Mouse (Mus musculus) spleen, adult 2 months (tissue): ENCODE data around the gene Krt8. TPM values are rescaled to one million over a fixed set of nuclear protein-coding genes. Genes with fewer than 3 reads are reported as not detected.

Source experiments
- DNase-seq, 2 experiments: peaks; one replicate each; pipeline versions ENCODE4 v3.0.0 to v3.0.0-alpha.2; 2012 to 2021; ENCODE audit warnings: low spot score in 2 of 2, low read depth in 1 of 2
- H3K27ac ChIP-seq: fragments of 200-500 bp; 2 replicates; pipeline ENCODE4 v1.5.1; 2012; ENCODE audit warnings: low read length, inconsistent platforms; ENCODE audit not compliant: insufficient read depth
- H3K27me3 ChIP-seq: fragments of 200-500 bp; 2 replicates; pipeline ENCODE4 v1.6.1; 2012; ENCODE audit warnings: mild to moderate bottlenecking, moderate library complexity, low read length, inconsistent platforms; ENCODE audit not compliant: control insufficient read depth, insufficient read depth
- H3K36me3 ChIP-seq: fragments of 200-500 bp; 2 replicates; pipeline ENCODE4 v1.6.1; 2012; ENCODE audit warnings: mild to moderate bottlenecking, low read length, inconsistent platforms; ENCODE audit not compliant: control insufficient read depth, insufficient read depth
- H3K4me1 ChIP-seq: fragments of 200-500 bp; 2 replicates; pipeline ENCODE4 v1.6.1; 2011; ENCODE audit warnings: inconsistent platforms; ENCODE audit not compliant: control insufficient read depth, insufficient read depth, insufficient read length
- H3K4me3 ChIP-seq: fragments of 200-500 bp; 2 replicates; pipeline ENCODE4 v1.5.1; 2011; ENCODE audit warnings: mild to moderate bottlenecking, inconsistent platforms; ENCODE audit not compliant: insufficient read depth, insufficient read length; ENCODE audit errors: extremely low read depth
- CTCF ChIP-seq: fragments of 200-500 bp; IDR thresholded peaks from 2 replicates; pipeline ENCODE4 v1.5.1; 2011; ENCODE audit warnings: mild to moderate bottlenecking, inconsistent platforms; ENCODE audit not compliant: insufficient read depth, insufficient read length, insufficient replicate concordance; ENCODE audit errors: extremely low read depth
- POLR2A ChIP-seq: fragments of 200-500 bp; IDR thresholded peaks from 2 replicates; pipeline ENCODE4 v1.6.1; 2011; ENCODE audit warnings: low read depth, low read length, inconsistent platforms
- WGBS: fragments of 180-500 bp; shearing (Covaris S2); methylation state at CpG from one replicate; pipeline ENCODE4 v1.1.7; 2018; 5-methylcytosine and 5-hydroxymethylcytosine counted together
- polyA plus RNA-seq: library from polyadenylated mRNA; depleted of rRNA; stranded (reverse); fragments of >200 nt; gene quantifications from 2 replicates; pipeline ENCODE4 v1.2.3, GENCODE M21; 2012

Gene Krt8
- polyA plus RNA-seq, 1 experiment, result 2.2 TPM

DNA sequence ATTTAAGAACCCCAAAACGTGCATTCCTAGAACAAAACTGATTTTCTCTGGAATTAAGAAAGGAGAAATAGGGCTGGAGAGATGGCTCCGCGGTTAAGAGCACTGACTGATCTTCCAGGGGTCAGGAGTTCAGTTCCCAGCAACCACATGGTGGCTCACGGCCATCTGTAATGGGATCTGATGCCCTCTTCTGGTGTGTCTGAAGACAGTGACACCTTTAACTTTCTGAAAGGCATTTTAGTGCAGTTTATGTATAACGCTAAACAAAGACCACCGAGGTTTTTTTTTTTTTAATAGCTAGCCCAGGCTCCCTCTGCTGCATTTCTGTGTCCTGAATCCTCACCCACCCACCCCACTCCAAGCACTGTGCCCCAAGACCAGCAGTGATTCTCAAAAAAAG, 19.5 kb downstream of the Krt8 start:
- no peak for DNase-seq
- TF ChIP-seq POLR2A (no peak), CTCF (no peak)
- Histone ChIP-seq H3K27ac (no peak overlapping the region), H3K4me1 (no peaks in the 10 kb centered on the region; the same call in 1 of the 2 replicates), H3K27me3 (no peaks in the 10 kb centered on the region), H3K36me3 (no peaks in the 10 kb centered on the region), H3K4me3 (no peak overlapping the region)
- 9% methylated on average over 6 of the region's 6 CpGs for WGBS

- peak; percentile 69 to 72 for DNase-seq
- no peaks in the 10 kb centered on the region for H3K27me3 ChIP-seq
- no peak overlapping the region; the same call in 1 of the 2 replicates for H3K4me3 ChIP-seq
- no peak for TF ChIP-seq POLR2A
- peak; percentile 79; the same call in 1 of the 2 replicates for TF ChIP-seq CTCF
- no peaks in the 10 kb centered on the region for H3K36me3 ChIP-seq
- WGBS, result 4% methylated on average over 15 of the region's 15 CpGs
- no peaks in the 10 kb centered on the region; the same call in 1 of the 2 replicates for H3K4me1 ChIP-seq
- H3K27ac ChIP-seq, result peak overlapping the region; percentile 12; the same call in 1 of the 2 replicates
Observed at GRCm38 (mm10) chr15:101983949-101984601, 20.2 kb downstream of the Krt8 start.

GRCm38 (mm10) chr15:101983315-101983948, 20.9 kb downstream of the Krt8 start:
- Histone ChIP-seq H3K4me1 (no peaks in the 10 kb centered on the region; the same call in 1 of the 2 replicates), H3K27ac (0 out of 2 replicates have a peak overlapping the region, but pooled peaks have one; percentile 12), H3K36me3 (no peaks in the 10 kb centered on the region), H3K27me3 (no peaks in the 10 kb centered on the region), H3K4me3 (no peak overlapping the region)
- no peak for DNase-seq
- 76% methylated on average over 13 of the region's 13 CpGs for WGBS
- no peak for TF ChIP-seq POLR2A
- no peak for TF ChIP-seq CTCF

GRCm38 (mm10) chr15:101980849-101981248, 23.4 kb downstream of the Krt8 start:
- no peak overlapping the region for H3K4me3 ChIP-seq
- 75% methylated on average over 6 of the region's 6 CpGs for WGBS

DNA sequence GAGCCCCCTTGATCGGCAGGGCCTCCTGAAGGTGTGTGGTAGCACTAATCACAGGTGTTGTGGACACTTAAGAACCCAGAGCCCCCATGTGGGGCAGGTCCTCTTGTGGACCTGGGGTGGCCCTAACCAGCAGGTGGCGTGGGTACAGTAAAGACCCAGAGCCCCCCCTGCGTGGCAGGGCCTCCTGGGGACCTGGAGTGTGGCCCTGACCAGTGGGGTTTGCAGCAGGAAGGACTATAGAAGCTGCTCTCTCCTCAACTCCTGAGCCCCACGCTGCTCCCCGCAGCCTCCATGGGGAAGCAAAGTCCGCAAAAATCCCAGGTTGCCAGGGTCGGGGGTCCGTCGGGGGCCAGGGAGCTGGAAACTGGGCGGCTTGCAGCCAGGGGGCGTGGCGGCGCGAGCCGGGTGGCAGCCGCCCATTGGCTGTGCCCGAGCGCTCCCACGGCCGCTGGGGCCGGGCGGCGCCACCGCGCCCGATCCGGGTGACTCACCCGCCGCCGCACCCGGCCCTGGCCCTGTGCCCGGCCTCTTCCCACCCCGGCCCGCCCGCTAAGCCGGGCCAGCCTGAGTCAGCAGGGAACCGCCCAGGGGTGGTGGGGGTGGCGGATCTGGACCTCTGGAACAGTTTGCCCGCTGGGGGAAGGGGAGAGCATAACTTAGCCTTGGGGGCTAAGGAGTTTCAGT, 27.1 kb downstream of the Krt8 start:
- DNase-seq, result peak in 1 of 2 experiments; percentile 41
- Histone ChIP-seq H3K36me3 (no peaks in the 10 kb centered on the region), H3K4me1 (peaks cover 7% of the 10 kb centered on the region), H3K4me3 (peak overlapping the region; percentile 29; the same call in 1 of the 2 replicates), H3K27ac (peak overlapping the region; percentile 55), H3K27me3 (no peaks in the 10 kb centered on the region)
- TF ChIP-seq CTCF (no peak), POLR2A (no peak)
- WGBS, result 4% methylated on average over 39 of the region's 39 CpGs

More at GRCm38 (mm10) chr15:101980849-101981248, 23.4 kb downstream of the Krt8 start:
- Histone ChIP-seq H3K27me3 (no peaks in the 10 kb centered on the region), H3K36me3 (no peaks in the 10 kb centered on the region), H3K4me1 (peaks cover 7% of the 10 kb centered on the region), H3K27ac (peak overlapping the region; percentile 69)
- TF ChIP-seq CTCF, result no peak
- TF ChIP-seq POLR2A, result no peak
- no peak for DNase-seq

GRCm38 (mm10) chr15:101976641-101977040, 27.6 kb downstream of the Krt8 start:
- no peaks in the 10 kb centered on the region for H3K36me3 ChIP-seq
- H3K27ac ChIP-seq, result peak overlapping the region; percentile 55
- no peak for DNase-seq
- no peak overlapping the region for H3K4me3 ChIP-seq
- peaks cover 7% of the 10 kb centered on the region for H3K4me1 ChIP-seq
- no peaks in the 10 kb centered on the region for H3K27me3 ChIP-seq
- TF ChIP-seq CTCF (no peak), POLR2A (no peak)
- 69% methylated on average over 3 of the region's 3 CpGs for WGBS
